Mouse (Mus musculus) lung, postnatal 0 days (tissue): ENCODE results near the gene Ccm2.

ENCODE experiments used
- CTCF ChIP-seq: IDR thresholded peaks from 2 replicates; pipeline ENCODE4 v1.5.1; 2016; ENCODE audit warnings: antibody characterized with exemption, mild to moderate bottlenecking
- EP300 ChIP-seq: IDR thresholded peaks from 2 replicates; pipeline ENCODE4 v1.6.1; 2016; ENCODE audit warnings: antibody characterized with exemption, mild to moderate bottlenecking, control low read depth

DNA sequence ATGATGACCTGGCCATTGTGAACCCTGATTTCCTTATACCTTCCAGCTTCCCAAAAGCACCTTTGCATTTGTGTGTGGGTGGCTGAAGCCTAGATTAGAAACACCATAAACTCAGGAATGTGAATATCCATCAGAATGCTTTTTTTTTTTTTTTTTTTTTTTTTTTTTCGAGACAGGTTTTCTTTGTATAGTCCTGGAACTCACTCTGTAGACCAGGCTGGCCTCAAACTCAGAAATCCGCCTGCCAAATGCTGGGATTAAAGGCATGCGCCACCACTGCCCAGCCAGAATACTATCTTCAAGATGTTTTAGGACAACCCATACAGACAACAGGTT is 862 bp upstream of the Ccm2 start:
- TF ChIP-seq EP300, result no peak
- TF ChIP-seq CTCF, result no peak
